Mouse (Mus musculus): Measurements from ENCODE around the gene Slc9a8.

DNA sequence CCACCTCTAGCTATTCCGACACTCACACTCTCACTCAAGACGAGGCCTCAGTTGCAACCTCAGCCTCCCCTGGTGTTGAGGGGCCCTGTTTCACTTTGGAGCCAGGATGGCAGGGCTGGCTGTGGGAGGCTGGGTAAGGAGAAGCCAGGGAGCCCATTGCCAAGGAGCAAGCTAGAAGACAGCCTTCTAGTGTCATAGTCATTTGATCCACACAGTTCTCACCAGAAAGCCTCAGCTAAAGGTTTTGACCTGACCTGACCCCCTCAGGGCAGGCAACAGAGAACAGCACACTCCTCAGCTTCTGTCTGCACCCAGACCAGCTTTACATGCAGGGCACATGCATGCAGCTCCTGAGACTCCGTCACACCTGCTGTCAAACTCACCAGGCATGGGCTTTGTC is 44.4 kb downstream of the Slc9a8 start:
- TF ChIP-seq CTCF (IDR thresholded peaks at IDR 0.05; ENCODE audit: low read depth, low read length) = no peak
- TF ChIP-seq POLR2A (IDR thresholded peaks at IDR 0.05; ENCODE audit: extremely low read depth, insufficient read depth, low read length) = no peak

All from liver, adult 2 months (tissue).